Mouse (Mus musculus) testis, adult 10 weeks (tissue): ENCODE measurements around the gene Ccdc107. TPM values are rescaled to one million over a fixed set of nuclear protein-coding genes. Genes with fewer than 3 reads are reported as not detected.

Source experiments
- polyA plus RNA-seq: library from polyadenylated mRNA; stranded (reverse); fragments of 350-450 nt; fragmentation: Illumina TruSeq; extraction: RNeasy Lipid Tissue Mini Kit (QIAGEN cat#74804); gene quantifications from one replicate; pipeline ENCODE4 v1.2.3, GENCODE M21; 2014; ENCODE audit warnings: low read depth, low replicate concordance

Ccdc107 gene
- polyA plus RNA-seq, result 2.4 TPM

DNA sequence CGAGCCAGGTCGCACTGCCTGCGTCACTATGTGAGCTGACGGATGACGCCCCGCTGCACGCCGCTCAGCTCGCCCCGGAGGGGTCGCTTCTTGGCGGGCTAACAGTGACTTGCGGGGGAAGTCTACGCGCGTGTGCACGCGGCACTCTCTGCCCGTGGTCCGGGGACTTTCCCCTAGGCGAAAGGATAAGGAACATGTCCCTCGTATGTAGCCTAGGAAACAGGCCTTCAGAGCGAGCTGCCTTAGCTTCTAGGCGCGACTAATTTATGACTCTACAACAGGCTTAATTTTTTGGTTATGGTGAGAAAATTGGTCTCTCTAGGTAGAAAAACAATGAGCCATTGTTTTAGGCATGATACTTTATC lies at the start of gene Ccdc107:
Gene Ccdc107, plus strand, starts transcription at position 80 of the 365 bp plus-strand sequence.

DNA sequence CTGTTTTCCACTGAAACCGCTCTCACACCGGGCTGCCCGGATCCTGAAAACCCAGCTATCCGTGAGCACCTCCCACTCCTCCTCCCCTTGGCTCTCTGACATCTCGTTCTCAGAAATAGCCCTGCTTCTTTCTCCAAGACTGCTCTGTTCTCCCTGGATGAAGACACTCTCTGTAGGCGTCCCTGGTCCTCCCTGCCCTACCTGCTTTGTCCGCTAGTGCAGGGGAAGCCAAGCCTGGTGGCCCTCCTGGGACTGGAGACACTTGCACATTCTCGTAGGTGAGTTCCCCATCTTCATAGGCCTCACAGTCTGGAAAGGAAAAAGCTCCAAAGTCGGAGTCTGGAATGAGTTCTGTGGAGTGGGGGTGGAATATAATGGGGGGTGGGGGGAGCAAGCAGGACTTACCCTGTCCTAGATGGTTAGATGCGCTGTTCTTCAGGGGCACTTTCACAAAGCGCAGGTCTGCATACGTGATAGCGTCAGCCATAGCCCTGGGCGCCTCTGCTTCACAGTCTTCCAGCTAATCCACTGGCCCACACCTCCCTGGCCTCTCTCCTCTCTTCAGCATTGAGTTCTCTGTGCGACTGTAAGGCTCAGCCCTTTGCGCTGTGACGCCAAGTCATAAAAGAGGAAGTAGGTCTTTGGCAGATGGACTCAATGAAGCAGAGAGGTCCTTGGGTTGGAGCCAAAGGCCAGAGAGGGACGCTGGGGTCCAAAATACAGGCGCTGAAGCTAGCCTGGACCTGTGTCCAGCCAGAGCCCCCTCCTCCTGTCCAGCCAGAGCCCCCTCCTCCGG lies 38.5 kb upstream of the Ccdc107 start, which contains the start of gene Cd72:
Gene Cd72, minus strand, starts transcription at position 588 of the 796 bp plus-strand sequence.

DNA sequence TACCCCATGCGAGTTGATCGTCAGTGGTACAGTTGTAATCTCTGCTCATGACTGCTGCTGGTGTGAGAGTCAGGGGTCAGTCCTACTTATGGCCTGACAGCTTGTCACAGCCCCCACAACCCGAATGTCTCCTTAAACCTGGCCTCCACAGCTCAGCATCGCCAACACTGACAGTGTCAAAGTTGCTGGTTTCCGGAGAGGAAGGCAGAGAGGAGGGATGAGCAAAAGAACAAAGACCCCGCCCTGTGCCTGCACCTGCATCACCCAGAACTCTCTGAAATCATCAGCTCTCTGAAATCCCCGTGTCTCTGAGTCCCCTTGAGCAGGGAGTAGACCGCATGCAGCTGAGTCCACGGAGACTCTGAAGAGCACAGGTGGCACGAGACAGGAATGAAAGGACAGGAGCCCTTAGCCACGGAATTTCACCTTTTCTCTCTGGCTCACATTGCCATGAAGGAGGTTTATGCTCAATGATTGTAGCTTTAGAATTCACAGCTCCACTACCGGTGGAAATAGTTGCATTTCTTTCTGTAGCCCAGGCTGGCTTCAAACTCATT lies 9.1 kb upstream of the Ccdc107 start, which contains the start of gene Sit1:
Gene Sit1, minus strand, starts transcription at position 200 of the 557 bp plus-strand sequence.

DNA sequence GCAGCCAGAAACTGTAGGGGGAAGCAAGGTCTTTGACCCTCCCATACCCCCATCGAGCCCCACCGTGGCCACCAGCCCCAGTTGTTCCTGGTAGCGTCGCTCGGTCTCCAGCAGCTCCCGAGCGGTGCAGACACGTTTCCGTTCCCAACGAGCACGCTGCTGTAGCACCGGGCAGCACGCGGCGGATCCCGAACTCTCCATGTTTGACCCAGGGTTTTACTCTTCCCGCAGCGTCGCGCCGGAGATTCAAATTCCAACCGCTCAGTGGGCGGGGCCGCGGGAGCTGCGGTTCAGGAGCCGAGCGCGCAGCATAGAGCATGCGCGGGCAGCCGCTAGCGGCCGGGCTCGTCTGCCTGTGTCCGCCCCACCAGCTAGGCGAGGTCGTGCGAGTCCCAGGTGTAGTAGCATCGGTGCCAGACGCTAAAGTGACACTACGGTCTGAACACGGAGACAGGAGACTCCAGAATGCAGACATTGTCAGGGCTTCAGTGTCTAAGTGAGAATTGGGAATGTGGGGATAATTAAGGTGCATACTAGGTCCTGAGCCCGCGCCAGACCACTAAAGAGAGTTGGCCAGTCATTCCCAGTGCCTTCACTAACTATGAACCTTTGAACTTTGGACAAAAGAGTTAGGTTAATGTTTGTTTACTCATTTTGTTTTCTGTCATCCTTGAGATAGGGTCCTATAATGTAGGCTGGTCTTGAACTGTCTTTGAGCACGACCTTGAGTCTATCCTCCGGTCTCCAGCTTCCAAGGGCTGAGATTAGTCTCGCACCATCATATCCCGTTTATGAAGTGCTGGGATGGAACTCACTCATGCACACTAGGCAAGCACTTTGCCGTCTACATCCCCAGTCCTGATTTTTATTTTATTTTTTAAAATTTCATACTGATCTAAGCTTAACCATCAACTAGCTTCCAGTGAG lies 7.0 kb downstream of the Ccdc107 start, which contains the start of gene Arhgef39:
Gene Arhgef39, minus strand, starts transcription at position 289 of the 927 bp plus-strand sequence.

DNA sequence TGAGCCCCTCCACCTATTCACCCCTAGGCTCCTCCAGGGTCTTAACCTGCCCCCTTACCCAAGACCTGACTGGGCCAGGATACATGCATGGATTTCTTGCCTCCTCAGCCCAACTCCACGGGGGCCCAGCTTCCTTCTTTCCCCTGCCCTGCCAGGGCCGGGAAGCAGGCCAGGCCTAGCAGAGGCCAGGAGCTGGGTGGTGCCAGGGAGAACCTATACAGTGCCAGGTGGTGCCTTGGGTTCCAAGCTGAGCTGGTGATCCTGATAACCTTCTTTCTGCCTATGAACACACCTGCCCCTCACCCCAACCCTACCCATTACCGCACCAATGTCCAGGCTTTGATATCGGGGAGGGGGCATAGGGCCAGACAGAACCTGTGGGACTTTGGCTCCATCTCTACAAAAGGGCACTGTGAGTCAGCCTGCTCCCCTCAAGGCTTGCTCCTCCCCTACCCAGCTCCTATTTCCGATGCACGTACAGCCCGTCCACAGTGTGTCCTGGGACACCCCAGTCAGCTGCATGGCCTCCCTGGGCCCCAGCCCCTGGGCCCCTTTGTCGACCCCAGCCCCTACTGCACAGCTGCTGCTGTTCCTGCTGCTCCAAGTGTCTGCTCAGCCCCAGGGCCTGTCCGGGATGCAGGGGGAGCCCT lies 14.0 kb downstream of the Ccdc107 start, which contains the start of gene Car9:
Gene Car9, plus strand, starts transcription at position 431 of the 650 bp plus-strand sequence.

Other genes with a start within 250 kb of the Ccdc107 start
- 38.0 TPM for gene Atp8b5, start 225.7 kb upstream of the Ccdc107 start, polyA plus RNA-seq
- gene Rusc2, start 110.9 kb upstream of the Ccdc107 start, polyA plus RNA-seq, result 1.3 TPM
- 0.35 TPM for gene Fam166b, start 63.8 kb upstream of the Ccdc107 start, polyA plus RNA-seq
- 13.6 TPM for gene Tesk1, start 51.0 kb upstream of the Ccdc107 start, polyA plus RNA-seq
- 0.14 TPM for gene Cd72, start 38.3 kb upstream of the Ccdc107 start, polyA plus RNA-seq
- gene Sit1, start 9.2 kb upstream of the Ccdc107 start, polyA plus RNA-seq, result not detected
- 5.1 TPM for gene Arhgef39, start 6.8 kb downstream of the Ccdc107 start, polyA plus RNA-seq
- gene Car9, start 14.1 kb downstream of the Ccdc107 start, polyA plus RNA-seq, result not detected
- gene Tpm2, start 30.9 kb downstream of the Ccdc107 start, polyA plus RNA-seq, result 2.8 TPM
- gene Creb3, start 69.4 kb downstream of the Ccdc107 start, polyA plus RNA-seq, result 12.2 TPM
- gene Tln1, start 69.8 kb downstream of the Ccdc107 start, polyA plus RNA-seq, result 39.2 TPM
- 2.8 TPM for gene Rgp1, start 85.8 kb downstream of the Ccdc107 start, polyA plus RNA-seq
- 8.7 TPM for gene Gba2, start 86.0 kb downstream of the Ccdc107 start, polyA plus RNA-seq
- not detected for gene Msmp, start 91.6 kb downstream of the Ccdc107 start, polyA plus RNA-seq
- 0.94 TPM for gene Npr2, start 139.0 kb downstream of the Ccdc107 start, polyA plus RNA-seq
- 7.7 TPM for gene Spag8, start 160.7 kb downstream of the Ccdc107 start, polyA plus RNA-seq
- 0.91 TPM for gene Hint2, start 163.6 kb downstream of the Ccdc107 start, polyA plus RNA-seq
- gene Tmem8b, start 176.1 kb downstream of the Ccdc107 start, polyA plus RNA-seq, result 11.4 TPM
- 179 TPM for gene Fam221b, start 176.2 kb downstream of the Ccdc107 start, polyA plus RNA-seq
- not detected for gene Olfr70, start 207.9 kb downstream of the Ccdc107 start, polyA plus RNA-seq
- not detected for gene Olfr71, start 217.4 kb downstream of the Ccdc107 start, polyA plus RNA-seq
- not detected for gene Hrct1, start 234.3 kb downstream of the Ccdc107 start, polyA plus RNA-seq
- 1.9 TPM for gene Spaar, start 237.1 kb downstream of the Ccdc107 start, polyA plus RNA-seq